Mouse (Mus musculus) E14TG2a.4 (cell line): Measurements from ENCODE around the gene Apoe.

ENCODE experiments used
- CTCF ChIP-seq: conservative IDR thresholded peaks from 2 replicates; pipeline ENCODE4 v1.5.1; 2014; ENCODE audit warnings: low read length
- NANOG ChIP-seq: IDR thresholded peaks from 2 replicates; pipeline ENCODE4 v1.6.1; 2014; ENCODE audit warnings: borderline replicate concordance, low read length, mixed read lengths

GRCm38 (mm10) chr7:19673083-19673699 is 25.8 kb downstream of the Apoe start:
- no peak for TF ChIP-seq CTCF
- no peak for TF ChIP-seq NANOG
